Mouse (Mus musculus): Measurements from ENCODE around the gene Cfdp1.

Gene Cfdp1

GRCm38 (mm10) chr8:111793324-111793917, 60.7 kb downstream of the Cfdp1 start:
- no peak for DNase-seq (ENCODE audit: low spot score)

- no peak for DNase-seq (ENCODE audit: low spot score)
Measured at GRCm38 (mm10) chr8:111789639-111790038, 64.5 kb downstream of the Cfdp1 start.

GRCm38 (mm10) chr8:111789200-111789599, 64.9 kb downstream of the Cfdp1 start:
- no peak for DNase-seq (ENCODE audit: low spot score)

- no peak for DNase-seq (ENCODE audit: low spot score)
Measured at GRCm38 (mm10) chr8:111788497-111788896, 65.6 kb downstream of the Cfdp1 start.

- no peak for DNase-seq (ENCODE audit: low spot score)
Measured at GRCm38 (mm10) chr8:111788085-111788484, 66.0 kb downstream of the Cfdp1 start.

- no peak for DNase-seq (ENCODE audit: low spot score)
Measured at GRCm38 (mm10) chr8:111787683-111788082, 66.4 kb downstream of the Cfdp1 start.

- DNase-seq (ENCODE audit: low spot score) = no peak
Measured at GRCm38 (mm10) chr8:111786701-111787588, 67.1 kb downstream of the Cfdp1 start.

- no peak for DNase-seq (ENCODE audit: low spot score)
Measured at GRCm38 (mm10) chr8:111786116-111786515, 68.0 kb downstream of the Cfdp1 start.

GRCm38 (mm10) chr8:111782671-111783394, 71.3 kb downstream of the Cfdp1 start:
- DNase-seq (ENCODE audit: low spot score) = no peak

- DNase-seq (ENCODE audit: low spot score) = no peak
Measured at GRCm38 (mm10) chr8:111782161-111782560, 71.9 kb downstream of the Cfdp1 start.

GRCm38 (mm10) chr8:111780697-111781424, 73.2 kb downstream of the Cfdp1 start:
- no peak for DNase-seq (ENCODE audit: low spot score)

GRCm38 (mm10) chr8:111779690-111780089, 74.4 kb downstream of the Cfdp1 start:
- no peak for DNase-seq (ENCODE audit: low spot score)

- no peak for DNase-seq (ENCODE audit: low spot score)
Measured at GRCm38 (mm10) chr8:111778801-111779200, 75.3 kb downstream of the Cfdp1 start.

GRCm38 (mm10) chr8:111776492-111776891, 77.6 kb downstream of the Cfdp1 start:
- no peak for DNase-seq (ENCODE audit: low spot score)

- DNase-seq (ENCODE audit: low spot score) = no peak
Measured at GRCm38 (mm10) chr8:111775766-111776165, 78.3 kb downstream of the Cfdp1 start.

GRCm38 (mm10) chr8:111773476-111773875, 80.6 kb downstream of the Cfdp1 start:
- no peak for DNase-seq (ENCODE audit: low spot score)

GRCm38 (mm10) chr8:111773057-111773456, 81.0 kb downstream of the Cfdp1 start:
- no peak for DNase-seq (ENCODE audit: low spot score)

GRCm38 (mm10) chr8:111772083-111772482, 82.0 kb downstream of the Cfdp1 start:
- DNase-seq (ENCODE audit: low spot score) = no peak

- DNase-seq (ENCODE audit: low spot score) = no peak
Measured at GRCm38 (mm10) chr8:111771625-111772020, 82.5 kb downstream of the Cfdp1 start.

- DNase-seq (ENCODE audit: low spot score) = no peak
Measured at GRCm38 (mm10) chr8:111770958-111771624, 83.0 kb downstream of the Cfdp1 start.

GRCm38 (mm10) chr8:111769764-111770428, 84.2 kb downstream of the Cfdp1 start:
- DNase-seq (ENCODE audit: low spot score) = no peak
